Mouse (Mus musculus) heart, postnatal 0 days (tissue): ENCODE measurements at regions not wholly inside any gene's neighbourhood (a gene's known extent, or its start where the extent isn't known, plus 50 kb on each side); places are given as distances from the start of the nearest gene placed in this dataset.

Source experiments
- CTCF ChIP-seq: IDR thresholded peaks from 2 replicates; pipeline ENCODE4 v1.5.1; 2016; ENCODE audit warnings: antibody characterized with exemption, control low read depth, low read depth
- EP300 ChIP-seq: IDR thresholded peaks from 2 replicates; pipeline ENCODE4 v1.6.1; 2016; ENCODE audit warnings: antibody characterized with exemption, low read depth

- TF ChIP-seq CTCF: no peak
- no peak for TF ChIP-seq EP300
Observed at GRCm38 (mm10) chr1:168709017-168709681, 277.1 kb upstream of the Pbx1 start.
